Mouse (Mus musculus): ENCODE measurements at regions not wholly inside any gene's neighbourhood (a gene's known extent, or its start where the extent isn't known, plus 50 kb on each side); places are given as distances from the start of the nearest gene placed in this dataset.

- no peak for ATAC-seq (replicated peaks; ENCODE audit: low FRiP score, poor library complexity, severe bottlenecking)
These were observed 464.4 kb downstream of the Nedd1 start for GRCm38 (mm10) chr10:92257815-92258214.

GRCm38 (mm10) chr10:92248648-92249047, 473.6 kb downstream of the Nedd1 start:
- ATAC-seq (replicated peaks; ENCODE audit: low FRiP score, poor library complexity, severe bottlenecking), result no peak

GRCm38 (mm10) chr10:92247449-92247805, 474.8 kb downstream of the Nedd1 start:
- ATAC-seq (replicated peaks; ENCODE audit: low FRiP score, poor library complexity, severe bottlenecking), result no peak

GRCm38 (mm10) chr10:92246785-92247448, 475.3 kb downstream of the Nedd1 start:
- no peak for ATAC-seq (replicated peaks; ENCODE audit: low FRiP score, poor library complexity, severe bottlenecking)

- ATAC-seq (replicated peaks; ENCODE audit: low FRiP score, poor library complexity, severe bottlenecking), result no peak
These were observed 479.3 kb downstream of the Nedd1 start for GRCm38 (mm10) chr10:92242714-92243440.

GRCm38 (mm10) chr10:92237881-92238280, 484.3 kb downstream of the Nedd1 start:
- no peak for ATAC-seq (replicated peaks; ENCODE audit: low FRiP score, poor library complexity, severe bottlenecking)

GRCm38 (mm10) chr10:92232081-92232480, 490.1 kb downstream of the Nedd1 start:
- ATAC-seq (replicated peaks; ENCODE audit: low FRiP score, poor library complexity, severe bottlenecking), result no peak

GRCm38 (mm10) chr10:92225818-92226217, 496.4 kb downstream of the Nedd1 start:
- no peak for ATAC-seq (replicated peaks; ENCODE audit: low FRiP score, poor library complexity, severe bottlenecking)

GRCm38 (mm10) chr10:92225071-92225470, 497.1 kb downstream of the Nedd1 start:
- no peak for ATAC-seq (replicated peaks; ENCODE audit: low FRiP score, poor library complexity, severe bottlenecking)

- ATAC-seq (replicated peaks; ENCODE audit: low FRiP score, poor library complexity, severe bottlenecking), result no peak
These were observed 502.9 kb downstream of the Nedd1 start for GRCm38 (mm10) chr10:92219310-92219709.

- no peak for ATAC-seq (replicated peaks; ENCODE audit: low FRiP score, poor library complexity, severe bottlenecking)
These were observed 551.4 kb downstream of the Nedd1 start for GRCm38 (mm10) chr10:92170856-92171255.

GRCm38 (mm10) chr10:92166057-92166456, 556.2 kb downstream of the Nedd1 start:
- no peak for ATAC-seq (replicated peaks; ENCODE audit: low FRiP score, poor library complexity, severe bottlenecking)

- no peak for ATAC-seq (replicated peaks; ENCODE audit: low FRiP score, poor library complexity, severe bottlenecking)
These were observed 557.2 kb downstream of the Nedd1 start for GRCm38 (mm10) chr10:92164991-92165390.

GRCm38 (mm10) chr10:92164648-92164960, 557.6 kb downstream of the Nedd1 start:
- ATAC-seq (replicated peaks; ENCODE audit: low FRiP score, poor library complexity, severe bottlenecking), result no peak

- ATAC-seq (replicated peaks; ENCODE audit: low FRiP score, poor library complexity, severe bottlenecking), result no peak
These were observed 558.2 kb downstream of the Nedd1 start for GRCm38 (mm10) chr10:92163851-92164647.

GRCm38 (mm10) chr10:92163071-92163504, 559.1 kb downstream of the Nedd1 start:
- no peak for ATAC-seq (replicated peaks; ENCODE audit: low FRiP score, poor library complexity, severe bottlenecking)

GRCm38 (mm10) chr10:92162473-92163011, 559.7 kb downstream of the Nedd1 start:
- ATAC-seq (replicated peaks; ENCODE audit: low FRiP score, poor library complexity, severe bottlenecking), result no peak

- no peak for ATAC-seq (replicated peaks; ENCODE audit: low FRiP score, poor library complexity, severe bottlenecking)
These were observed 560.7 kb downstream of the Nedd1 start for GRCm38 (mm10) chr10:92161501-92161900.

GRCm38 (mm10) chr10:92146263-92146662, 576.0 kb downstream of the Nedd1 start:
- ATAC-seq (replicated peaks; ENCODE audit: low FRiP score, poor library complexity, severe bottlenecking), result no peak

- ATAC-seq (replicated peaks; ENCODE audit: low FRiP score, poor library complexity, severe bottlenecking), result no peak
These were observed 586.7 kb downstream of the Nedd1 start for GRCm38 (mm10) chr10:92135521-92135920.

GRCm38 (mm10) chr10:92112790-92113189, 609.4 kb downstream of the Nedd1 start:
- no peak for ATAC-seq (replicated peaks; ENCODE audit: low FRiP score, poor library complexity, severe bottlenecking)

Measured in erythroid progenitor cell, adult 5-6 weeks (primary cell).